Mouse (Mus musculus): ENCODE results near the gene Trak1.

The Trak1 gene

DNA sequence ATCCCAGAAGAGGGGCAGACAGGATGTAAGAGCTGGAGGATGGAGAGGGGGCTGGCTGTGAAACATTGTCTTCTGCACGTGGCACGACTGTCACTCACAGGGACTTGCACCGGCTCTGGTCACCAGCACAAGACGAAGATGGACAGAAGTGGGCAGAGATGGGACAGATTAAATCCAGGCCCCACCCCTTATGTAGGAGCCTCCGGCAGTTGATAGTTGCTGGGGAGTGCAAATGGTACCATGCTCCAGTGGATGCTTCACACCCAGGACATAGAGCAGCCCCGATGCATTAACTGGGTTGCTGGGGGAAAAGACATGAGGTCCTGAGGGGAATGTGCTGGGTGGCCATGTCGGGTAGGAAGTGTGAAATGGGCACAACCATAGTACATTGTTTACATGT, 2.1 kb upstream of the Trak1 start:
- no peak for DNase-seq (ENCODE audit: low spot score)

DNA sequence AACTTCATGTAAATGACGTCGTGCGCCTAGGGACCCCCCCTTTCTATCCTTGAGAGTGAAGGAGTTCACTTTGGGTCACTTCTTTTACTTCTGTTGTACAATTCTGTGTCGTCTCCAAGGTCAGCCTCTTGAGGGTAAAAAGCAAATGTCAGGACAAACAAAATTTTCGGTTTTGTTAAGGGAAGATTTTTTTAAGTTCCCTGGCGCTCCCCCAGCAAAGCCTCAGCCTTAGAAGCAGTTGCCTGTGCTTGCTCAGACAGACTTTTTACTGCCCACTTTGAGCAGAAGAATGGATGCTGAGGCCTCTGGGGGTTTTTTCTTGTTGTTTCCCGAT, 730 bp downstream of the Trak1 start:
- DNase-seq (ENCODE audit: low spot score): no peak

DNA sequence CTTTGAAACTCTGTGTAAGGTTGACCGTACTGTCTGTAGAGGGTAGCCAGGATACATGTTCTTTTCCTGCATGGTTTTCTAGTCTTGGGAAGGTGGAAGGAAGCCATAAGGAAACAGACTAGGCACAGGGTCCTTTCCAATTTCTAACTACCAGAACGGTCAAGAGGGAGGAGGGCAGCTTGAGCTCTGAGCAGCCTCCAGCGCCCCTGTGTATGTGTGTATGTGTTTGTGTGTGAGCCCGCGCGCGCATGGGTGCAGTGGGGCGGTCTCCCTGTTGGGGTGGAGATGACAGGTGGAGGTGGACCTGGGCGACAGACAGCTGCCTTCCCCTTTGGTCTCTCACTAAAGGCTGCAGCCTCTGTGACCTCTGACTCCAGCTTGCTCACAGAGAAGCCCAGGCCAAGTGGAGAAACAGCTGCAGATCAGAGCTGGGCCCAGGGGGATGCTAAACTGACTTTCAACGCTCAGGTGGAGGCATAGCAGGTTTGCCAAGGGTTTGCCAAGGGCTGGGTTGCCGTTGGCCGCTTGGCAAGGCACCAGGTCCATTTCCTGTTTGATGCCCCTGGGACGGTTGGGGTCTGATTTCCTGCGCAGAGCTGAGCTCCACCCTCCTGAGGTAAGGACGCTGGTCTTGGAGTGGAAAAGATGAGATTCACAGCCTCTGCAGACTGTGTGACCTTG, 1.2 kb downstream of the Trak1 start:
- DNase-seq (ENCODE audit: low spot score): peak; percentile 40

DNA sequence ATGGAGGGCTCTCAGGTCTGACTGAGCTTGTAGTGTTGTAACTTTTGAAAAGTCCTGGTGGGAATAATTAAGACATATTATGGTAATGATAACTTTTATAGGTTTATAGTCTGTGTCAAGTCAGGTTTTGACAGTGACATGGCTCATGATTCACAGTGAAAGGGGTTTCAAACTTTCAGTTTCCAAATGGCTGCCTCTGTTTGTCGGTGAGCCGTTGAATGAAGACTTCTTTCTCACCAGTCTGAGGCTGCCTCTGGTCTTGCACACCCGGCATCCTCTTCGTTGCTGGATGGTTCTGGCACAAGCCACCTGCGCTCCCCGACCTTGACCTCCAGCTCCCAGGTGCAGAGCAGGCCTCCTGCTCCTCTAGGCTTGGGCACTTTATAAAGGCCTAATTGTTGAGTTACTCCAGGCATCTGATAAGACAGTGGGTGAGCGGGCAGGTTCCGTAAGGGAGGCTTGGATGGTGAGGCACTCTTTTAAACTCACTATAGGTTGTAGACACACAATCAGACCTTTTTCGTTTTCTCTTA, 2.0 kb downstream of the Trak1 start:
- DNase-seq (ENCODE audit: low spot score): no peak

DNA sequence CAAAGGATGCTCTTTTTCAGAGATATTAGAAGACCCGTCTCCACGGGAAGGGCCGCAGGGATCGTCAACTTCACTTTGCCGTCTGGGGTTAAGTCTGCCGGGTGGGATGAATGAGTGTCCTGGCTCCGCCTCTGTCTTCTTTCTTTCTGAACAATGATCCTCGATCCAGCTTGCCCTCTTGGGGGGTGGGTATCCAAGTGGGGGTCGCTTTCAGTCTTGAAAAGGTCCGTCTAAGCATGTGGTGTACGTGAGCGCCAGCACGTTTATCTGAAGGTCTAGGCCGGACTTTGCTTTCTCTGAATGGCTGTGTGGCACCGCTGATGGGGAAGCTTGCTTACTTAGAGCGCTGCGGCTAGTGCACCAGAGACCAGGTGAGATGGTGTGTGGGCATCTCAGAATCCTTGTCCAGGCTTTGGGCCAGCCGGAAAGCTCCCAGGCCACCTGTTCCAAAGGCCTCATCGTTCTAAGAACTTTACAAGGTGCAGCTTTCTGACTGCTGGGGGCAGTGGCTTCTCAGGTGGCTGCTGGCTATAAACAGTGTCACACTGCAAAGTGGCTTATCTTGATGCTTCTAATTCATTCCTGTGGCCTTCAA, 2.8 kb downstream of the Trak1 start:
- DNase-seq (ENCODE audit: low spot score): peak; percentile 81

DNA sequence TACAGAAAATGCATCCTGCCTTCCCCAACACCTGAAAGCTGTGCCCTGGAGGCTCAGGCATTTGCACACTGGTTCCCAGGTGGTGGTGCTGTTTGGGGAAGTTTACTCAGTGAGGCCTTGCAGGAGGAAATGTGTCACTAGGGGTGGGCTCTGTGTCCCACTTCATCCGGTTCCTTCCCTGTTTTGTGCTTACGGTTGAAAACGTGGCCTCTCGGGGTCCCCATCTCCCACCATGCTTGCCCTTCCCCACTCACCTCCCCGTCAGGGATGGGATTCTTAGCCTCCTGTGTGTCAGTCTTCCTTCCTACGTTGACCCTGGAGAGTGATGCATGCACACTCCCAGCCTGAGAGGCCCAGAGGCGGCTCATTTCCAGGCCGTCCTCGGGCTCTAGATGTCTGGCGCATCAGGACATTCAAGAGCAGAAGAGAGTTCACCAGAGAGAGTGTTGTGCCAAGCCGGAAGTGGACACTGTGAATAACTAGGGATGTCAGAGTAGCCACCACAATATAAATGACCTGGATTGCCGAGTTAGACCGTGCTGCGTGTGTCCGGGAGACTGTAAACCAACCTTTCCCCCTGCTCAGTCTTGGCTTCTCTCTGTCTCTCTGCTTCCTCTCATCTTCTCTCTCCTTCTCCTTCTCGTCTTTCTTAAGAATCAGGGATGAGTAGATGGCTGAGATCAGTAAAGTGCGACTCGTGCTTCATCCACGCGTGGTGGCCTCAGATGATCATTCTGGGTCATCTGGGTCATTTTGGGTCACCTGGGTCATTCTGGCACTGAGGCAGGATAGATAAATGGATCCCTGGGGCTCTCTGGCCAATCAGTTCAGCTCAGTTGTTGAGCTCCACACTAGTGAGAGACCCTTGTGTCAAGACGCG, 4.0 kb downstream of the Trak1 start:
- DNase-seq (ENCODE audit: low spot score): no peak

DNA sequence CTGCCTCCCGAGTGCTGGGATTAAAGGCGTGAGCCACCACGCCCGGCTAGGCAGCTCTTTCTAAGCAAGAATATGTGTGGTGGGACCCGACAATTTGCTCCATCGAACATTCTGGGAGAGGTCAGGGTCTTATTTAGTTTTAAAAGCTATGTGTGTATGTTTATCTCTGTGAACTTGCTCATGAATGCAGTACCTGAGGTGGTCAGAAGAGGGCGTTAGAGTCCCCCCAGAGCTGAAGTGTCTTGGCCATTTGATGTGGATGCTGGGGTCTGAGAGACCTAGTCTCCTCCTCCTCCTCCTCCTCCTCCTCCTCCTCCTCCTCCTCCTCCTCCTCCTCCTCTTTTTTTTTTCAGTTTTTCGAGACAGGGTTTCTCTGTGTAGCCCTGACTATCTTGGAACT, 5.2 kb downstream of the Trak1 start:
- no peak for DNase-seq (ENCODE audit: low spot score)

DNA sequence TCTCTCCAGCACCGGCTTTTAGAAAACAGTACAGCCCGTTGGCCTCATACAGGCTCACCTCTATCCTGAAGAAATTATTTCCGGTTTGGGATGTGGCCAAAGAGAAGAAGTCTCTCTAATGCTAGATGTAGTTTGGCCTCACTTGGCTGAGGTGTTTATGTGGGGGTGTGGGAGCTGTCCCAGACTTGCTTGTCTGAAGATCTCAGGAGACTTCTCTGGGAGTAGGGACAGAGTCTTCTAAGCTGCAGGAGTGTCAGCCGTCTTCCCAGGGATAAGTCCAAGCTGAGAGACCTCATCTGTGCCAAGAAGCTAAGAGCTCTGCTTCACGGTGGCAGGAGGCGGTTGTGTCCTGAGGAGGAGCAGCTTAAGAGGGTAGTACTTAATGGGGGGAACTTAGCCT, 5.8 kb downstream of the Trak1 start:
- DNase-seq (ENCODE audit: low spot score): no peak

DNA sequence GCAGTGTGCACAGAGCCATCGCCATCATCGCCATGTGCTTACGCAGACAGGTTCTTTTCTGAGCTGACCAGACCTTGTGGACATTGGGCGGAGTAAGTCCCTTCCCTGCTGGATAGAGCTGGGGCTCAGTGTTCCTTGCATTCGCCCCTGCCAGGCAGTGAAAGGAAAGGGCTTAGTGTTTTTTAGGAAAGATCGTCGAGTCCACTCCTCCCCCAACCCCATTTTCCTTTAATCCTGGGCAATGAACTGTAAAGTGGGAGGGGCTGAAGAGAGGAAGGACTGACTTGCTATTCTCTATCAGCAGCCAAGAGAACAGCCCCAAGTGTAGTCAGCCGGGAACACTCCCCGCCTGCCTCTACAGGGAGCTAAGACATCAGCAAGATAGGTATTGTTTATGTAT, 6.4 kb downstream of the Trak1 start:
- DNase-seq (ENCODE audit: low spot score): peak; percentile 70

DNA sequence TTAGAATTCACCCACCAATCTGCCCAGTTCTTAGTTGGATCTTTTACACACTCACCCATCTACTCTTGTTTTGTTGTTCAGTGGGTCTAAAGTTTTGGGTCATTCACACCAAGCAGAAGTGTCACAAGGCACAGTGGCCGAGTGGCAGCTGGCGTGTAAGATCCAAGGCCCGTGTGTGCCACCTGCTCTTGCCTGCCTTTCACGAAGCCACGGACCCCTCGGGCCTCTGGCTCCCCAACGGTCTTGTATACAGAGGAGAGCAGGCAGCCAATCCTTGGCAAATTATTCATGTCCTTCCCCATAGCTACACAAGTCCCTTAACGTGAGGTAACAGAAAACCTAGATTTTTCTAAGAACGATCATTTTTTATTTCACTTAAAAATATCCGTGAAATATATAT, 7.2 kb downstream of the Trak1 start:
- DNase-seq (ENCODE audit: low spot score): no peak

DNA sequence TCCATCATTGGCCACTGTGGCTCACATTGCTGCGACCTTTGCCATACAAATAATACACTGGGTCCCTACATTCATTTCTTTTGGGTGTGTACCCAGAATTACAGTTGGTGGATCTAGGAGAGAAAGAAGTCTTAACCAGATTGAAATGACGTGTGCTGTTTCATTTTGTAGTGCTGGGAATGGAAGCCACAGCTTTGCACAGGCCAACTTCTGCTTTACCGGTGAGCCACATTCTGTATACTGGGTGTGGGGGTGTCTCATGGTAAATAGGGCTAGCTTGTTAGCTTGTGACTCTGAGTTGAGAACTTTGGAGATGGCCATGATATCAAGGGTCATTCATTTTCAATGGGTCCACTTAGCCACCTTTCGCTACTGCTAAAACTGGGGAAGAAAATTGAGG, 8.2 kb downstream of the Trak1 start:
- DNase-seq (ENCODE audit: low spot score): no peak

DNA sequence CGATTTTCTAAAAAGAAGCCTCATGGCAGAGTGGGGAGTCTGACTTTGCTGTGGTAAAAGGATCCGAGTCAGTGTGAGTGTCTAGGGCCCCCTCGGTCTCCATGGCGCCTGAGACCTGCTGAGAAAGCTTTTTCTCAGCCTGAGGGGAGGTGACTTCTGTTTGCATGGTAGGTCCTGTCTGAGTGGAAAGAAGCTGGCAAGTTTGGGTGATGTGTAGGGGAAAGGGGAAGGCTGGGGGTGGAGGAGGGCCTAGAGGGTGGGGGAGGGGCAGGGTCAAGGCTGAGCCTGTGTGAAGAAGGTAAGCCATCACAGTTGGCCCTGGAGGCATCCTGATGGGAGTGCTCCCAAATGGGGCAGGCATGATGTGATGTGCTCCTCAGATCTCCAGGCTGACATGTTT, 12.0 kb downstream of the Trak1 start:
- no peak for DNase-seq (ENCODE audit: low spot score)

DNA sequence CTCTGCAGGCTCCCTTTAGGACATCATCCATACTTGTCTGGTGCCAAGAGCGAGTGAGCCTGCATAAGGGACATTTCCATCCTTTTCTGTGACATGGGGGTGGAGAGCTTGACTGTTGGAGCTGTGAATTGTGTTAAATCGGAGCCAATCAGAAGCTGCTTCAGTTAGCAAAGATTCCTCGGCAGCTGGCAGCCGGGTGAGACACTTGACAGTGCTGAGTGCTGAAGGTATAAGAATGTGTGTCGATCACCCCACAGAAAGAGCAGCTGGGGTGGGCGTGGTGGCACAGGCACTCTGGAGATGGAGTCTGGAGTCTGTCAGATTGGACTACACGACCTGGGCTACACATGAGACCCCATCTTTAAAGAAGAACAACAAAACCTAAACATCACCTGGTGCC, 13.2 kb downstream of the Trak1 start:
- DNase-seq (ENCODE audit: low spot score): no peak

DNA sequence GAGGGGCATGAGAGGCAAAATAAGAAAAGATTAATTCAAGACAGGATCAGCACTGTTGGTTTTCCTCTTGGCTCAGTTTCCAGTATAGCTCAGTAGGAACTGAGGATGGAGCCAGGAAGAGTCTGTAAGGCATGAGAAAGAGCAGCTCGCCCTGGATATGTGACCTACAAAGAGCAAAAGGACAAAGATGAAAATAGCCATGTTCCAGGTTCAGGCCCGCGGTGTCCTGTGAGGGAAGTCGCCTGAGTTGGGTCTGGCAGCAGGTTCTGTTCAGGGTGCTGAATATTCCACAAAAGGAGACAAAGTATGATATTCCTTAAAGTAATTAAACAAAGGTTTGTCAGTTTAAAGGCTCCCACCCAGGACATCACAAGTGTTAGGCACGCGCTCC, 14.5 kb downstream of the Trak1 start:
- no peak for DNase-seq (ENCODE audit: low spot score)

DNA sequence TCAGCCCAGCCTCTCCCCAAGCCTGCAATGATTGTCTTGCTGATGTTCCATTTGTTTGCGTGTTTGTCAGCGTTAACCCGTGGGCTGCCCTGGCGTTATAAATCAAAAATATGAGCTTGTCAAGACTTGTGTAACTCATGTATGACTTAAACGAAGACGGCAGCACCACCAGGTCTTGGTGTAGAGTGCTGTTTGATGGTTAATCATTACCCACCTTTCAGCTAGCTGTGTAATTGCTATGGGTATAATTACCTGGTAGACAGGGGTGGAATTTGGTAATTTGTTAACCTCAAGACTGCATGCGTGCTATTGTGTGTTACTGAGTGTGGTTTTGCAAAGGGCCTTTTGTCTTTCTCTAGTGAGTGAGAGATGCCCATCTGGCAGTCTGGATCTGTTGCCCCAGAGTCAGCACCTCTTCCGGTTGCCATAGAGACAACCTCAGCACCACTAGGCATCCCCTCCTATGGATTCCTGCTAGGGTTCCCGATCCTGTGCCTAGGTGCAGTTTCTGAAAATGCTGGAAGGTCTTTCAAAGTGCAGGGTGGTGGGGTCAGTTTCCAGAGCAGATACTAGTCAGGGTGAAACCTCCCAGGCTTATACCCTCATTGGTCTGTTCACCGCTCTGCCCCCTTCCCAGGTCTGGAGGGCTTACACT, 15.1 kb downstream of the Trak1 start:
- DNase-seq (ENCODE audit: low spot score): peak; percentile 67

DNA sequence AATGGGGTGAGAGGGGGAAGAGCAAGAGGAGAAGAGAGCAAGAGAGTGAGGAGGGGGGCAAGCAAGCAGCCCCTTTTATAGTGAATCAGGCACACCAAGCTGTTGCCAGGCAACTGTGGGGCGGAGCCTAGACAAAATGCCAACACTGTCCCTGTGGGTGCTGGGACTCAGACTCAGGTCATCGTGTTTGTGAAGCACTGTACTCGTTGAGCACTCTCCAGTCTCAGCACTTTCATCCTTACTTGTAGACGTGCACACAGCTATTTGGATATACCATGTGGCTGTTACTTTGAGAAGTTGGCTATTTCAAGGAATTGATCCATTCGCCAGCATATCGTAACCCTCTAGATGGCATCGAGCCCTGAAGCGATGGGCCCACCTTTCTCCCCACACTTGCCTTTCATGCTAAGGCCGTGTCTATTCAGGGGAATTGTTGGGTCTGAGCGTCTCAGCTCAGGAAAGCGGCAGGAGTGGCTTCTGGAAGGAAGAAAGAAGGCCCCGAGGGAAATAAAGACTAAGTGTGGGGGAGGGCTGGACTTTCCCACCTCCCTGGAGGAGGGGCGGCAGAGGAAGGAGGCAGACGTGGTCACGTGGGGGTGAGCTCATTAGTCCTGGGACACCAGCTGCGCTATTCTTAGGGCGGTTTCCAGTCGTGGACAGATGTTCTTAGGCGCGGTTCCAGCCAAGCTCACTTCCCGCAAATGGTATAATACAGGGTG, 16.5 kb downstream of the Trak1 start:
- DNase-seq (ENCODE audit: low spot score): peak; percentile 94

DNA sequence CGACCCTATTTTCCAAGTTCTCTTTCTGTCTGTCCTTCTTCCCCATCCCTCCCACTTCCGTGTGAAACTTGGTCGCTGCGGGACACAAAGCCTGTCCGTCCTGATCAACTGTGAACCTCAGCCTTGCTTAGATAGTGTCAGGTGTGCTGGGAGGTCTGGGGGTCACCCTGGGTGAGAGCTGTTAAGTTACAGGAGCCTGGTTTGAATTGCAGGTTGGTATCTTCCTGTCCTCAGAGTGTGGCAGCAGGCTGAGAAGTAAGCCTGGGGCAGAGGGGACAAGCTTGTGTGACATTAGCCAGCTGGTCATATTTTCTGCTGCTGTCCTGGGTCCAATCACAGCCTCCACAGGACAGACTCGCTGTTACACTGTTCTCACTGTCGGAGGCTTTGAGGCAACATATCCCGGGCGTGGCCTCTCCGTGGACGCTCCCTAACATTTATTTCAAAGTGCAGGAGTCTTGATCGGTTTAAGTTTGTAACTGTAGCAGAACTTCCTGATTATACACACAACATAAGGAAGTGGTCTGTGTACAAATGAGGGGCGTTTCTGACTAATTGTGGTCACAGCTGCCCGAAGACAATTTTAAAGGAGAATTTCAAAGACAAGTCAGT, 17.3 kb downstream of the Trak1 start:
- peak; percentile 58 for DNase-seq (ENCODE audit: low spot score)

DNA sequence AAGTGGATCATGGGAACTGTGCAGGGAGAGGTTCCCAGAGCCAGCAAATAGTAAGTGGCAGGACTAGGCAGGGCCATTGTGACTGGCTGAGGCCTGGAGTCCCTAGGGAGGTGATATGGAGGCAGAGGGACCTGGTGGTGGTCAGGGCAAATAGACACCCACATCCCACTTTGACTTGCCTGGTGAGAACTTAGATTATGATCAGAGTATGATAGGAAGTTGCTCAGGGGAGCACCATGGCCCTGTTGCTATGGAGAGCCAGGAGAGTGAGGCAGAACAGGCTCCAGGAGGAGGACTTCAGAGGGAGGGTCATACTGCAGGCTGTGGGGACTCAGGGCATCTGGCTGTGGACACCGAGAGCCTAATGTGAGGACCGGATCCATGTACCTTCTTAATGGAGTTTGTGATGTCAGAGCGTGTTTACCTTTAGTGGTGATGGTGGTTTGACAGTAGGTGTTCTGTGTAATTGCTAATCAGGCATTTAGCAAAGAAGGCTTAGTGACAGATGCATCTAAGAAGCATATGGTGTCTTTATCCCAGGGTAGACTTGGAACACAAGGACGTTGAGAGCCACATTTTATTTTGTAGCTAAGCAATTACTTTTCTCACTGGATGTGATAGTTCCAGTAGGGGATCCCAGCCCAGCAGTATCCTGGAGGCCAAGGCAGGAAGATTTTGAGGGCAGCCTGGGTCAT, 18.7 kb downstream of the Trak1 start:
- DNase-seq (ENCODE audit: low spot score): no peak

DNA sequence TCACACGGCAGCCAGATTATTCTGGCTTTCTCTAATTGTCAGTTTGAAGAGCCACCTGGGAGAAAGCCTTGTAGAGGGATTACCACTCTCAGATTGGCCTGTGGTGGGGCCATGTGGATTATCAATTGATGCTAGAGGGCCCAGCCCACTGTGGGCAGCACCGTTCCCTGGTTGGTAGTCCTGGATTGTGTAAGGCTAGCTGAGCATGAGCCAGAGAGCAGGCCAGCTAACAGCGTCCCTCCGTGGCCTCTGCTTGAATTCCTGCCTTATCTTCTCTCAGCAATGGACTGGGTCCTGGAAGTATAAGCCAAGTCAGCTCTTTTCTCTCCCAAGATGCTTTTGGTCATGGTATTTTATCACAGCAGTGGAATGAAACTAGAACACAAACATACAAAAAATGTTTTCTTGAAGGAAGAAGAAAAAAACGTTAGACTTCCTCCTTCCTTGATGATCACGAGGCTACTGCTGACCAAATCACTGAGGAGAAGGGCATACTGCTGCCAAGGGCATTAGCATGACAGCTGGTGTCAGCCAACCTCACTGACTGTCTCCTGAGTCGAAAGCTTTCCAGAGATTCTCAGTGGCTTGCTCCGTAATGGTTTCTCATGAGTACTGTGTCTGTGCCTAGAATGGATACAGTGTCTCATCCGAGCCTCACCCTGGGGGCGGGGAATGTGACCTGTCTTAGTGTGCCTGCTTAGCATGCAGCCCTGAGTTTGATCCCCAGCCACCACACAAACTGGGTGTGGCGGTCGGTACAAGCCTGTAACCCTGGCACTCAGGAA, 19.5 kb downstream of the Trak1 start:
- no peak for DNase-seq (ENCODE audit: low spot score)

DNA sequence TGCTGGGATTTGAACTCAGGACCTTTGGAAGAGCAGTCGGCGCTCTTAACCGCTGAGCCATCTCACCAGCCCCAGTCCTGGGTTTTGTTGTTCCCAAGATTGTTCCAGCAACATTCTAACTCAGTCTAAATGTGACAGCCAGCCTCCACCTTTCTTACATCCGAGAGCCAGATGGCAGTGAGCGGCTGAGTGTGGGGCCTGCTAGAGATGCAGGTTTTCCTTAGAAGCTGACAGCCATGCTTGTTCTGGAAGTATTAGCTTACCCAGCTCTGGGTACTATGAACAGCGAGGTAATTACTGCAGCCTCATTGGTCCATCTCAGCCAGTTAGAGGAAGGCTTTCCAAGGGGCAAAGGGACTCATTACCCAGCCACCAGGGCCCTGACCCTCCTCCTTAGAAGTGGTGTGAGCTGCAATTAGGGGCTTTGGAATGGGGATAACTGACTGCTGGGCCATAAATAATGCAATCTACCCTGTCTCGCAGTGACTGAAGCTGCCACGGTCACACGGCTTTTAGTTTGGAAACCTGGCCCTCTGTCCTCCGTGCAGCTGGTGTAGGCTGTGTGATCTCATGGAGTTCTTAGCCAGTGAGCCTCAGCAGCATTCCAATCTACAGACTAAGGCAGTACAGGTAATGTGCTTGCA, 22.1 kb downstream of the Trak1 start:
- peak; percentile 69 for DNase-seq (ENCODE audit: low spot score)
